Mouse (Mus musculus): Measurements from ENCODE around the gene Haus4.
A peak's percentile ranks its signal among the peaks of the same experiment; 100 is the strongest.

The Haus4 gene

GRCm38 (mm10) chr14:54496706-54497105 lies 57.7 kb downstream of the Haus4 start:
- no peak for DNase-seq (ENCODE audit: low spot score in 2 of 2)

GRCm38 (mm10) chr14:54494234-54494633 lies 60.2 kb downstream of the Haus4 start:
- DNase-seq (ENCODE audit: low spot score in 2 of 2): peak; percentile 47 to 79

GRCm38 (mm10) chr14:54493236-54493635 lies 61.2 kb downstream of the Haus4 start:
- no peak for DNase-seq (ENCODE audit: low spot score in 2 of 2)

- DNase-seq (ENCODE audit: low spot score in 2 of 2): no peak
Observed at GRCm38 (mm10) chr14:54492345-54493131, 61.9 kb downstream of the Haus4 start.

All from thymus, postnatal 10 days (tissue).